Mouse (Mus musculus) v-Abl transformed pro-B cells (cell line): ENCODE results near the gene Fasl.

ENCODE experiments used
- in situ Hi-C, 2 experiments: fragments of 400-800 bp; cut with MboI; formaldehyde crosslinking; loops; one replicate each; pipeline ENCODE4 v1.15.1; 2025; ENCODE audit not compliant: unreplicated experiment in 2 of 2

Gene Fasl

DNA sequence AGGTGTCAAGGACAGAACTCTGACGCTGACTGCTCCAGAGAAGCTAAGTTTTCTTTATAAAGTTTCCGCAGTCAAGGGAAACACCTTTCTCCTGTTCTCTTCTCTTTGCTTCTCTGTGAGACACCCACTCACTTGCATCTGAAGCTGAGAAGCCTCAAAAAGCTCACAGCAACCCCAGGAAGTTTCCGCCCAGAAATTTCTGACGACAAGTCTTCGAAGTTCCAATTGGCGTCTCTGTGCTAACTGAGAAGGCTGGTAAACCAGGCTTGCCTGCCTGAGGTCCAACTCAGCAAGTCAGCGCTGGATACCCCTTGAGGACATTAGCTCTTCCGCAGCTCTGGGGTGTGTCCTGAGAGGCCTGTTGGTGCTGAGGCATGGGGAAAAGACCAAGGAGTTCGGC lies at the start of gene Fasl:
Fasl (minus strand) TSS at position 157 of the 400 bp plus-strand sequence.
- in situ Hi-C loops = no loop called here

DNA sequence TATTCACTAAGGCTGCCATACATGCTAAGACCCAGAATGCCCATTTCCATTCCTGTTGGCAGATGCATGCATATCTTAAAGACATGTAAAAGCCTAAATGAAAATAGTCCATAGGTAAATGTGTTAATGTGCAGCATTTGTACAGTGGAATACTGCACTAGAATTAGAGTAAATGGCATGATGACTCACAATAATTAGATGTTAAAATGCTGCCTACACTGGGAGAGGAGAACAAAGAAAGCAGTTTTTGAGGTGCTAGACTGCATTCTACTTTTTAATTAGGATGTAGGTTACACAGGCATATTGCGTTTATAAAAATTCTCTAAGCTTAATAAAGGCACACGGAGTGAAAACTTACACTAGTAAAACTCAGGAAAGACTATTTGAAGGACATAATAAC lies 38.4 kb upstream of the Fasl start:
- in situ Hi-C loops = loop anchor here in 1 of 2 experiments (25.0 kb wide), 1 partner anchor 886 kb away; no protein-coding TSS in a partner anchor

DNA sequence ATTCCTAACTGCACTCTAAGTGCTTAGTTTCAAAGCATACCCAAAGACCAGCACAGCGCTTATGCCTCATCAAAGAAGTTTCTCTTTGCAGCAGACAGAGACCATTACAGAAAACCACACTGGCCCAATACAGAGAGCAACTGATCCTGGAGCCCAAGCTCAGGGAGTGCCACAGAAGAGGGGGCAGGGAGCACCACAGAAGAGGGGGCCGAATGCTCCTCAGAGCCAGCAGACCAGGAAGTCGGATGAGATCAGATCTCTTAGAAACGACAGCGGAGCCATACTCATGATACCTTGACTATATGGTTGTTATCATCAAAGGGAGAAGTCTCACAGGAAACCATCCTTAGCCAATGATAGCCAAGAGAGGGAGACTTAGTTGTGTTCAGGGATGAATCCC lies 21.1 kb upstream of the Fasl start:
- in situ Hi-C loops = no loop called here

DNA sequence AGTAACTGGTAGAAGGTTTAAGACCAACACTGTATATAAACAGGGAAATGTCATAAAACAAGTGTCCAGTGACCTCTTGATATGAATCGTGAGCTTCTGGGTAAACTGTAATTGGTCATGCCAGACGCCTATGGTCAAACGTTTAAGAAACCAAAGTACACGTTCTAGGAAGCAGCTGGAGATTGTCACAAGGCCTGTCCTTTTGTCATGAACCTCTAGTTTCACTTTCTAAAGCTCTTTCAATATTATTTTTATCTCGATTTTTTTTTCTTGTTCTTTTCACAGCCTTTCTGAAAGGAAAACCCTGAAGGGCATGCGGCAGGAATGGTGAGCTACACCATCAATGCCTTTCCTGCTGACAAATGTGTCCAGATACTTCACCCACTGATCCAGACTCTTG lies 20.7 kb upstream of the Fasl start:
- in situ Hi-C loops = no loop called here

DNA sequence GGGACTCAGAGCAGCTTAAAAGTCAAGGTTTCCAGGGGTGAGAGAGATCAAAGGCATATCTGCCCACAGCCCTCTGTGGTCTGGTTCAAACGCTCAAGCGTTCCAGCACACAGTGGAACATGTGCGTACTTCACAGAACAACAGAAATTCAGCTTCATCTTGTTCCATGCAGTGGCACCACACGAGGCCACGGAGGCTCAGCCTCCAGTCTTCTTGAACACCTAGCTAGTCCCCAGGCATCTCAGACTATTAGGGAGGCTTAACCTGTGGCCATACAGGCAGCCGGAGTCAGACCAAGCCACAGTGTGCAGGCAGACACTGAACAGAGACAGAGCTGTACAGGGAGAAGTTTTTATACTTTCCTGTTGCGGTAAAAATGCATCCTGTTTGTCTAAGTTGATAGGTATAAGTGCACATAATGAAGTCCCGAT lies 16.3 kb upstream of the Fasl start:
- in situ Hi-C loops = loop anchor here in 1 of 2 experiments (5.0 kb wide), 1 partner anchor 37 kb away; no protein-coding TSS in a partner anchor

DNA sequence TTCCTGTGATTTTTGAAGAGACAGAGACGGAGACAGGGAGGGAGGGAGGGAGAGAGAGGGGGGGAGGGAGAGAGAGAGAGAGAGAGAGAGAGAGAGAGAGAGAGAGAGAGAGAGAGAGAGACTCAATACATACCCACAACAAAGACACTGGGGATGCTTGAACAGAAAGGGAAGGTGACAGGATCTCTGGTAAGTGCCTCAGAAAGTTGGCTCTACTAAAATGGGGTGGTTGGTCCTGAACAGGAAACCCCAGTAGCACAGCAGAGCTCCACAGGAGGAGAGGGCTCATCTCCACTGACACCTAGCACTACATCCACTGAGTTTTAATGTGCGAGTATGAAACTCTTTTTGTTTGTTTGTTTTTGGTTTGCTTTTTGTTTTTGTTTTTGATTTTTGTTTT lies 13.0 kb upstream of the Fasl start:
- in situ Hi-C loops = loop anchor here in 1 of 2 experiments (5.0 kb wide), 1 partner anchor 34 kb away; no protein-coding TSS in a partner anchor

DNA sequence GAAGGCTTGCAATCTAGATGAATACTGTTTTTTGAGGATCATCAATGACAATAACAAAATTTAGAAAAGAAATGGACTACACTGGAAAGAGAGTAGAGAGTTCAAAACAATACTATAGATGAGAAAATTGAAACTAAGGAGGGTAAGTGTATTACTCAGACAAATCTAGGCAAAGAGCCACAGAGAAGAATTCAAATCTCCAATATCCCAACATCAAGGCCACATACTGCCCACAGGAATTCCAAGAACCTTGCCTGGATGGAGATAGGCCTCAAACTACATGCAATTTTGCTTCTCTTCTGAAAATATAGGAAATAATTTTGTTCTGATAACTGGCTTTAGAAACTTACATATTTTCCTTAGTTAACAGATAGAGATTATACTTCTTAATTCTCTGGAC lies 12.0 kb upstream of the Fasl start:
- in situ Hi-C loops = loop anchor here in 1 of 2 experiments (5.0 kb wide), 1 partner anchor 33 kb away; no protein-coding TSS in a partner anchor

DNA sequence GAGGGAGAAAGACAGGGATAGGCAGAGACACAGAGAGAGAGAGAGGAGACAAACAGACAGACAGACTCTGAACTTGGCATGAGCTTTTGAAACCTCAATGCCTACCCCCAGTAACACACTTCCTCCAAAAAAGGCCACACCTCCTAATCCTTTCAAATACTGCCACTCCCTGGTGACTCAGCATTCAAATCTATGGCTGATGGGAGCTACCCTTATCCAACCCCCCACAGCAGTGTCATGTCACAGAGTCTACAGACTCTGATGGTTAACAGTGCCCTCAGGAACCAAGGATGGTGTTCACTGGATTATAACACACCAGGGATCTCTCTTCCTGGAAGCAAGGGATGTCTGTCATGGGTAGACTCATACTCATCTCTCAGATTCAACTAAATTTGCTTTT lies 11.5 kb upstream of the Fasl start:
- in situ Hi-C loops = loop anchor here in 1 of 2 experiments (5.0 kb wide), 1 partner anchor 32 kb away; no protein-coding TSS in a partner anchor

DNA sequence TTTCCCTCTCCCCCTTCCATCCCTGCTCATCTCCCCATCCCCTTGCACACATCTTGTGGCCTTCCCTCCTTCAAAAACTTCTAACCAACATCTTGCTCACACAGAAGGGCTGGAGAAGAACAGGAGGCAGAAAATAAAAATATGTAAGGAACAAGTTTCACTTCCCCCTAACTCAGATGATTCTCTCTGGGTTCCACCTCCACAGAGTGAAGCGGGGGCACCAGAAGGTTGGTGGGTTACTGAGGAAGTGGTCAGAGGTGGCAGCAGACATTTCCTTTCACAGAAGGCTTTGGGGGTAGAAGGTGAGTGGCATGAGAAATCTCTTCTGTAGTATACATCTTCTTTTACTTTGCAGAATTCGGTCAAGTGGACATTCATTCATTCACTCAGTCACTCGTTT lies 10.6 kb upstream of the Fasl start:
- in situ Hi-C loops = no loop called here

DNA sequence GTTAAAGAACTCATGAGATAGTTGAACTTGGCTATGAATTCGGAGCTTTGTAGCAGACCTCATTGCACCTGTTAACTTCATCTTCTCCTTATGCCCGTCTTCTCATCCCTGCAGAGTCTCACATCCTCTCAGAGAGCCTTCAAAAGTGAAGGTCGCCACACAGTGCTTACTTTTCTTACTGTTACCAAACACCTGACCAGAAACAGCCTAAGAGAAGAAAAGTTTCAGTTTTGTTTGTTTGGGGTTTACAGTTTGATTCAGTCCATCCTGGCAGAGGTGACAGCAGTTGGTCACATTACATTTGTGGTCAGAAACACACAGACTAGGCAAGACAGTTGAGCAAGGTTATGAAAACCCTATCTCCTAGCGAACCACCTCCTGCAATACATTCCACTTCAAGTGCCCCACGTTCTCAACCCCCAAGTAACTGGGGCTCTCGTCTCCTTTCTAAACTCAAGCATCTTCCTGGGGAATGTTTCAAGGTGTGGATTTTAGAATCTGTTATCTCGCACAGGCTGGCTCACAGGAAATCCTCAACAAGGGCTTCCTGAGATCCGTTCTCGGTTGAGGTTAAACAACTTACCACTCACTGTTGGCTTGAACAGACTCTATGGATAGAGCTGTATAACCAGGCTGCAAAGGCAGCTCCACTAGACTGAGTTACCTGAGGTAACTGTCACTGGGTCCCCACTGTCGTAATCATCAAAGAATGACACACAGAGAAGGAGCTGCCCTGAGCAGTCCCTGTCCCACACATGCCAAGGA lies 6.3 kb upstream of the Fasl start:
- in situ Hi-C loops = no loop called here

DNA sequence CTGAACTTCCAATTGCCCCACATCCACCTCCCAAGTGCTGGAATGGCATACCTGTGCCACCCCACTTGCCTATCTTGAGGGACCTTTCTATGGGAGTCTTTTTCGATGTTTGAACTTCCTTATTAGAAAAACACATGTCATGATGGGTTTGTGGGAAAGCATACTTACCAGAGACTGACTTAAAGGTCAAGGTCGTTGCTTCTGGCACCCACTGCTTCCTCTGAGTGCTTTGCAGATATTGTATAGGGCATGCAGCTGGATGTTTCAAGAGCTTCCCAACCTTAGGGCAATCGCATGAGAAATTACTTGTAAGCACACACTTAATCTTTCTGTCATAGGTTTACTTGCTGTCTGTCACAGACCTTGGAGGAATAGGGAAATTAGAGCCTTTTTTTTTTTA lies 5.0 kb upstream of the Fasl start:
- in situ Hi-C loops = no loop called here

DNA sequence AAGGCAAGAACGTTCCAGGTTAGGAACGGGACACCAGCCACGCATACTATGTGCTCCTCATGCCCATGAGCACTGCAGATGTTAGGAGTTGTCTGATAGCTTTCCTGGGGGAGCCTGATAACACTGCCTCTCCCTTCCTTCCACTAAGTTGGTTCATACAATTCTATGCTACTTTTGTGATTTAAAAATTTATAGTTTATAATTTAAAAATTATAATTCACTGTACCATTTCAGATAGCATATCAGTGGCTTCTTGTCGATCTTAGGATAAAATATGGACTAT lies 4.3 kb upstream of the Fasl start:
- in situ Hi-C loops = no loop called here

DNA sequence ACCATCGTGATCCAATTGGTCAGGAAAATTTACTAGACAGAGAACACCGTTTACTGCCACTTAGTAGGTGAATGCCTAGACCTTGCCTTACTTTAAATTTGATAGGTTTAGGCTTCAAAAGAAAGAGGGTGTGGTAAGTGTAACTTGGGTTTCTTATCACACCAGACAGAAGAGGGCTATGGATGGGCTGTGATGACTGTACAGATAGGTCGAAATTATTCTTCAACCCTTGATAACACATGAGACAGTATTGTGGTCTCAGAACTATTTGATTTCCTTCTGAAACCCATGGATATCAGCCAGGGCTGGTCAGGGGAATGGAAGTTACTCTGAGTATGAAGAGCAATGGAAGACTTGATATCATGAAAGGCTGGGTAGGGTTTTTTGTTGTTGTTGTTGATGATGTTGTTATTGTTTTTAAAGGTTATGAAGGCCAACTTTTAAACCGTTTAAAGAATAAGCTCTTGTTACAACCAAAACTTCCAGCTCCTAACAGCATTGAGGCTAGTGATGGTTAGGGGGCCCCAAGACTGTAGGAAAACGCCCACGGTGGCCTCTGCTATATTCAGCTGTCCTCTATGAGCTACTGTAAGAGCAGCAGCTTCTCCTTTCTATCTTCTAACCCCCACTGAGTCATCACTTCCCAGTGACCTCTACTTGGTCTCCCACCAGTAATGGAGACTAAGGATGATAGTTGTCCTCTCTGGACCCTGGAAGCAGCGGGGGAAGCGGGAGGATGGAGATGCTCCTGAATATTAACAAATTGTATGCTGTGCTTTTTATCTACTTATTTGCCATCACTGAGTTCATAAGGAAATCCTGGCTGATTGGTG lies 3.8 kb upstream of the Fasl start:
- in situ Hi-C loops = no loop called here

DNA sequence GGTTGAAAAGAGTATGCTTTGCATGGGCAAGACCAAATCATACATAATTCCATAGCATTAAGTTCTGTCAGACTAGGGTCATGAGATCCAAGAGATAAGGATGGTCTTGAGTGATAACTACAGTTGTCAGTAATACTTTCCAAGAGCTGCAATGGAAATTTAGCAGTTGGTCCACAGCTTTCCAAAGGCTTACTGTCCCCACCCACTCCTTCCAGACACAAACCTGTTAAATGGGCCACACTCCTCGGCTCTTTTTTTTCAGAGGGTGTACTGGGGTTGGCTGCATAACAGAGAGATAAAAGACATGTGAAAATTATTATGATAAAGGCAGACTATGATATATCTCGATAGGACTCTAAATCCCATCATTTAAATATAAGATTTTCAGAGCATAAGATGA lies 5.6 kb downstream of the Fasl start:
- in situ Hi-C loops = no loop called here

DNA sequence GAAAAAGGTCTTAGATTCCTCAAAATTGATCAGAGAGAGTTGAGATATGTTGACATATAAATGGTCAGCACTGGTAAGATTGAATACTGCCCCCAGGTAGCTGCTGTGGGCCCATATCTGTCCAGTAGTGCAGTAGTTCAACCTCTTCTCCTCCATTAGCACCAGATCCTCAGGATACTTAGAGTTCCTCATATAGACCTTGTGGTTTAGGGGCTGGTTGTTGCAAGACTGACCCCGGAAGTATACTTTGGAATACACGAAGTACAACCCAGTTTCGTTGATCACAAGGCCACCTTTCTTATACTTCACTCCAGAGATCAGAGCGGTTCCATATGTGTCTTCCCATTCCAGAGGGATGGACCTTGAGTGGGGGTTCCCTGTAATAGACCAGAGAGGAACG lies 6.7 kb downstream of the Fasl start:
- in situ Hi-C loops = no loop called here

DNA sequence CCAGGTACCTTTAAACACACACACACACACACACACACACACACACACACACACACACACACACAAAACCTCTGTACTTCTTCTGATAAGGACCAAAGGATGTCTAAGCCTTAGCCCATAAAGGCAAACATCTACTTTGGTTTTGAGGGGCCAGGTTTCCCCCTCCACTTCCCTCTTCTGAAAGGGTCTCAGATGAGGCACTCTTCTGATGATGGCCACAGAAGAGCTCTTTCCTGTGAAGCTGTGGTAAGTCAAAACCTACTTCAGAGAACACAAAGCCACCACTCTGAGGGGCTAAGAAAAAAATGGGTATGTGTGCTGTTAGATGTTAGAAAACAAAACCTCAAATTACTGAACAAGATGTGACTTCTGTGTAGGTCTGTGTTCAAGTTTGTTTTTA lies 9.2 kb downstream of the Fasl start:
- in situ Hi-C loops = no loop called here

DNA sequence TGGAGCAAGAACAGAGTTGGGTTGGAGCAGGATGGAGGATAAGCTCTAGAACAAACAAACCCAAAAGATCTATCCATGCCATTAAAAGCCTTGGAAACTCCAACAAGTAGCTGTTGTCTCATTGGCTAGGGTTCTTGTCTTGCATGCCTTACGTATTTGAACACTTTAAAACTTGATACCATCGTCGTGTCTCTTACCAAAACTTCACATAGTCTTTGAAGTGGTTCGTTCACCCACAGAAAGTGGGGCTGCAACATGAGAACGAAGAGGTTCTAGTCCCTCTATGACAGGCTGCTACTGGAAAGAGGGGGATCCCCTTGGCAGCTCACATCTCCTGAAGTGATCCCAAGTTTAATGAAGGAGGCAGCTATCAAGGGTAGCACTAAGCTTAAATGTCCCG lies 13.1 kb downstream of the Fasl start:
- in situ Hi-C loops = no loop called here

DNA sequence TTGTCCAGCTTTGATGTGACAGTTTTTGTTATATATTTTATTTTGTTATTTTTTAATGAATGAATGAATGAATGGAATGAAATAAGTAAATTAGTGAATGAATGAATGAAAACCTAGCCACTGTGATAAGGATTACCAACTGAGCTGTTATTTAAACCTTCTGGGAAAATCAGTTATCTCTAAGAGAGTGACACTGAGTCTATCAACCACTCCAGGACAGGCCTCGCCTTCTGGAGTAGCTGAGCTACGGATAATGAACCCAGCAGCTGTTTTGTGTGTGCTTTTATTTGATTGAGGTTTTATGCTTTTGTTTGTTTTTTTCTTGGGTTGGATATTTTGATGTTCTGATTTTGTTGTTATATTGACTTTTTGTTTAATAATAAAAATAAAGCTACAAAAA lies 17.0 kb downstream of the Fasl start:
- in situ Hi-C loops = loop anchor here (25.0 kb wide), 2 partner anchors 91 to 116 kb away; partner anchors contain the start of gene Suco (in 1 of the 2)

DNA sequence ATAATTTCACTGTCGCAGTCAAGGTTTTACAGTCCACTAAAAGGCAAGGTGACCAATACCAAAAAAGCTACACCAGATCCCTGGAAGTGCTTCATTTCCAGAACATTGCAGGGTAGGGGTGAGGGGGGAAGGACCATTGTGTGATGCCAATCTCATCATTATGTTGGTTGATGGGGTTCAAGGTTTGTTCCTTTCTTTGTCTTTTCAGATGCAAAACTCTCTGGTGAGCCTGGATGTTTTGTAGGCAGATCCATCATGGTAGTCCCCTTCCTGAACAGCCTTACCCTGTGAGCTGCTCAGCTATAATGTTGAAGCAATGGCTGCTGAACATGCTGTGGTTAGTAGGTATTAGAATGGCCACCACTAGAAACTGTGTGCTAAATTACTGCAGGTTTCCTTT lies 19.0 kb downstream of the Fasl start:
- in situ Hi-C loops = loop anchor here (5.0 to 25.0 kb wide), 3 partner anchors 33 to 118 kb away; partner anchors contain the start of gene Suco (in 1 of the 2)

DNA sequence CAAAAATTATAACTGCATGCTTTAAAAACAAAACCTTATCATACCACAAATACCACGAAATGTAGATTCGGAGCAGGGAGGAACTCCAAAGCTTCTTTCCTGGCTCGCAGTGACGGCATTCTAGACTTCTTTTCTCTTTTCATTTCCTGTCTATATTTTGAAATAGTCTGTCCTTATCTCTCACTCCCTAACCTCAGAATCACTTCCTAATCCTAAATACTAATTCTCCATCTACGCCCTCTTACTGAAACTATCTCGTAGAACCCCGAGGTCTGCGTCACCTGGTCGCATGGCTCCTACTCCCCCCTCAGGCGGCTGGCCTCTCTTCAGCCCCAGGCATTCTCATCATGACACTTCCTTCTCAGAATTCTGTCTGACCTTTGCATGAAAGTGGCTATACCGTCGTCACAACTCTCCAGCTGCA lies 21.2 kb downstream of the Fasl start:
- in situ Hi-C loops = loop anchor here (5.0 to 25.0 kb wide), 3 partner anchors 35 to 120 kb away; partner anchors contain the start of gene Suco (in 1 of the 2)

DNA sequence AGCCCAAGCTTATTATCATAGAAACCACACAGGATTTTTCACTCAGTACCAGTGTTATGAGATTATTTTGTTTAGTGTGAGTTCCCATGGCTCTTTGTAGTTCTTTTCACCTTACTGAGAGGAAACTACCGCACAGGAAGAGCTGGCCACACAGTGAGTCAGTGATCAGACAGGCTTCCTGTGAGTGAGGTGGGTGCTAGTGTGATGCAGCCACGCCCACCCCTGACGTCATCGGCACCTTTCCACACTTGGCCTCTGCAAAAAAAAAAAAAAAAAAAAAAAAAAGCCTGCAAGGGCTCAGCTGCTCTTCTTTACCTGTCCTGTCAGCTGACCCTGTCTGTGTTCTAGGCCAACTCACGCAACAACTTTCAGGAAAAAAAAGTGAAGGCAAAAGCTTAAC lies 21.6 kb downstream of the Fasl start:
- in situ Hi-C loops = loop anchor here (5.0 to 25.0 kb wide), 3 partner anchors 36 to 121 kb away; partner anchors contain the start of gene Suco (in 1 of the 2)
